Mouse (Mus musculus) liver, adult 2 months (tissue): ENCODE data around the gene Ipo13.

Experiments used
- CTCF ChIP-seq: fragments of 200-500 bp; IDR thresholded peaks from 2 replicates; pipeline ENCODE4 v1.5.1; 2011; ENCODE audit warnings: low read depth, low read length, control low read depth
- POLR2A ChIP-seq: fragments of 200-500 bp; IDR thresholded peaks from 2 replicates; pipeline ENCODE4 v1.6.1; 2011; ENCODE audit warnings: low read length, control low read depth; ENCODE audit not compliant: insufficient read depth; ENCODE audit errors: extremely low read depth

GRCm38 (mm10) chr4:117895339-117895738 lies 19.5 kb downstream of the Ipo13 start:
- TF ChIP-seq POLR2A (no peak), CTCF (no peak)
